Mouse (Mus musculus): Measurements from ENCODE around the gene Ugt1a2. TPM values are rescaled to one million over a fixed set of nuclear protein-coding genes. Genes with fewer than 3 reads are reported as not detected.

Gene Ugt1a2
- polyA plus RNA-seq, 1 experiment from 2014 or later: 0.22 TPM

DNA sequence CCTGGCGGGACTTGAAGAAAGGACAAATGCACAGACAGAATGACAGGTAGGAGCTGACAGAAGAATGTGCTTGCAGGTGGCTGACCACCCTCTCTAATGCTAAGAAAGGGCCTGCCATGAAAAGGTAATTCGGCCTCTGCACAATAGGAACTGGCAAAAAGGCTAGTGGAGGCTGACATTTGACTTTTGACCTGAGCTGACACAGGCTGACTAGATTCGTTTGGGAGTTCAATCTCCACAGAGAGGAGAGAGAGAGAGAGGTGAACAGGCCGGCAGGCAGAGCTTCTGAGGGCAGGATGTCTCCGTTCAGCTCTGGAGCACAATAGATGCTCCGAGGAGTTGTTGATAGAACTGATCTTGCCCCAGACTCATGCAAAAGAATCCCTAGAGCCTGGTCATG, 46.0 kb downstream of the Ugt1a2 start:
- H3K4me3 ChIP-seq (ENCODE audit: low read depth, low read length): no peak overlapping the region
- H3K9ac ChIP-seq (ENCODE audit: low read depth, low read length): no peak overlapping the region
- no peak for ATAC-seq (ENCODE audit: low read depth)
- no peaks in the 10 kb centered on the region for H3K27me3 ChIP-seq (replicated peaks; ENCODE audit: control insufficient read depth, insufficient read depth, low read length)
- H3K36me3 ChIP-seq (ENCODE audit: control insufficient read depth, insufficient read depth, low read length): no peaks in the 10 kb centered on the region
- WGBS: 48% methylated on average over 6 of the region's 6 CpGs
- no peak overlapping the region for H3K4me2 ChIP-seq (ENCODE audit: low read depth, low read length)
- H3K9me3 ChIP-seq (ENCODE audit: control insufficient read depth, low read length): peaks cover 93% of the 10 kb centered on the region
- no peak overlapping the region for H3K27ac ChIP-seq (replicated peaks; ENCODE audit: low read depth, low read length)
- DNase-seq (ENCODE audit: low spot score): no peak
- no peaks in the 10 kb centered on the region for H3K4me1 ChIP-seq (ENCODE audit: control insufficient read depth, insufficient read depth, low read length)

DNA sequence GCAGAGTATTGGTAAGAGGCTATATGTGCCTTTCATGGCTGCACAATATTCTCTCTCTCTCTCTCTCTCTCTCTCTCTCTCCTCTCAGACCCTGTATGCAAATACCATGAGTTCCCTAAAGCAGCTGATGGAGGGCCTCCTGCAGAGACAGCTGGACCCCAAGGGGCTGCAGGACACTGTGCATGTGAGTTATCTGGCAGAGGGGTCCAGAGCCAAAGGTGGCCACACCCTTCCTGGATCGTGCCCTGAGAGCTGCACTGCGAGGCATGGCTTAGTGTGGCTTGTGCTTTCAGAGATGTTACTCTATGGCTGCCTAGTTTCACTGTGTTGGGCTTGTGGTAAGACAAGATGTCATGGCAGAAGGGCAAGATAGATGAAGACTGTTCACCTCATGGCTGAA, 47.3 kb downstream of the Ugt1a2 start:
- H3K9ac ChIP-seq (ENCODE audit: low read depth, low read length): no peak overlapping the region
- H3K9me3 ChIP-seq (ENCODE audit: control insufficient read depth, low read length): peaks cover 91% of the 10 kb centered on the region
- H3K4me3 ChIP-seq (ENCODE audit: low read depth, low read length): no peak overlapping the region
- H3K27me3 ChIP-seq (replicated peaks; ENCODE audit: control insufficient read depth, insufficient read depth, low read length): no peaks in the 10 kb centered on the region
- ATAC-seq (ENCODE audit: low read depth) (no peak), DNase-seq (ENCODE audit: low spot score) (no peak)
- 55% methylated on average over 2 of the region's 2 CpGs for WGBS
- H3K27ac ChIP-seq (replicated peaks; ENCODE audit: low read depth, low read length): no peak overlapping the region
- no peaks in the 10 kb centered on the region for H3K4me1 ChIP-seq (ENCODE audit: control insufficient read depth, insufficient read depth, low read length)
- H3K36me3 ChIP-seq (ENCODE audit: control insufficient read depth, insufficient read depth, low read length): no peaks in the 10 kb centered on the region
- H3K4me2 ChIP-seq (ENCODE audit: low read depth, low read length): no peak overlapping the region

DNA sequence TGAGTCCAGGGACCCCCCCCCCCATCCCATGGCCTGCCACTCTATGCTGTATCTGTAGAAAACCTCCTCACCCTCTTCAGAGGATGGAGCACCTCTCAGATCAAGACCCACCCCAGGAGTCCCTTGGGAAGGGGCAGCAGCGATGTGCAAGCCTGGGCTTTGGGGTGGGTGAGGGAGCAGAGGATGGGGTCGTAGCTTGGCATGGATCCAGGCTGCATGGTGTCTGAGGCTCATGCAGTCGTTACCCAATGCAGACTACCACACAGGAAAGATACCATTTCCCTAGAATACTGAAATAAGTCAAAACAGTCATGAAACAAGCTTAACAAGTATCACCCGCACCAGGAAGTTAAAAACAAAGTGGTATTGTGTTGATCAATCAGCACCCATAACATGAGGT, 48.3 kb downstream of the Ugt1a2 start:
- 66% methylated on average over 4 of the region's 4 CpGs for WGBS
- no peak overlapping the region for H3K4me3 ChIP-seq (ENCODE audit: low read depth, low read length)
- H3K4me1 ChIP-seq (ENCODE audit: control insufficient read depth, insufficient read depth, low read length): no peaks in the 10 kb centered on the region
- no peaks in the 10 kb centered on the region for H3K27me3 ChIP-seq (replicated peaks; ENCODE audit: control insufficient read depth, insufficient read depth, low read length)
- no peaks in the 10 kb centered on the region for H3K36me3 ChIP-seq (ENCODE audit: control insufficient read depth, insufficient read depth, low read length)
- peaks cover 93% of the 10 kb centered on the region for H3K9me3 ChIP-seq (ENCODE audit: control insufficient read depth, low read length)
- no peak overlapping the region for H3K4me2 ChIP-seq (ENCODE audit: low read depth, low read length)
- peak; percentile 10; the same call in 1 of the 2 replicates for ATAC-seq (ENCODE audit: low read depth)
- no peak for DNase-seq (ENCODE audit: low spot score)
- H3K27ac ChIP-seq (replicated peaks; ENCODE audit: low read depth, low read length): no peak overlapping the region
- H3K9ac ChIP-seq (ENCODE audit: low read depth, low read length): no peak overlapping the region

DNA sequence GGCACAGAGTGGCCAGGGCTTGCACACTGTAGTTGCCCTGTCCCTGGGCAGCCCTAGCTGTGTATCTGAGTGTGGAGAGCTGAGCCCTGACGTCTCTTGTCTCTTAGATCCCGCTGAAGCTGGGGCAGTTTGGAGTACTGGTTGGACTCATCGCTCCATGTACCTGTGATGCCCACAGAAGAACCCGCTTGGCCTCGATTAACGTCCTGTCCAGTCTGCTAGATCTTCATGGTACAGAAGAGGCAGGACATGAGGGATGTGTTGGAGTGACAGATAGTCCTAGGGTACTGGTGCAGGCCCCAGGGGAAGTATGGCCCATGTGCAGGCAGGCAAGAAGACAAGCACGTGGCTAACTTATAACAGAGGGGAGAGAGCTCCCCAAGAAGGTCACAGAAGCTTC, 49.2 kb downstream of the Ugt1a2 start:
- Histone ChIP-seq H3K4me1 (ENCODE audit: control insufficient read depth, insufficient read depth, low read length) (no peaks in the 10 kb centered on the region), H3K9ac (ENCODE audit: low read depth, low read length) (no peak overlapping the region), H3K27me3 (replicated peaks; ENCODE audit: control insufficient read depth, insufficient read depth, low read length) (no peaks in the 10 kb centered on the region), H3K4me2 (ENCODE audit: low read depth, low read length) (no peak overlapping the region), H3K9me3 (ENCODE audit: control insufficient read depth, low read length) (peaks cover 90% of the 10 kb centered on the region), H3K36me3 (ENCODE audit: control insufficient read depth, insufficient read depth, low read length) (no peaks in the 10 kb centered on the region), H3K4me3 (ENCODE audit: low read depth, low read length) (no peak overlapping the region), H3K27ac (replicated peaks; ENCODE audit: low read depth, low read length) (no peak overlapping the region)
- WGBS: 76% methylated on average over 7 of the region's 7 CpGs
- no peak for DNase-seq (ENCODE audit: low spot score)
- ATAC-seq (ENCODE audit: low read depth): no peak

DNA sequence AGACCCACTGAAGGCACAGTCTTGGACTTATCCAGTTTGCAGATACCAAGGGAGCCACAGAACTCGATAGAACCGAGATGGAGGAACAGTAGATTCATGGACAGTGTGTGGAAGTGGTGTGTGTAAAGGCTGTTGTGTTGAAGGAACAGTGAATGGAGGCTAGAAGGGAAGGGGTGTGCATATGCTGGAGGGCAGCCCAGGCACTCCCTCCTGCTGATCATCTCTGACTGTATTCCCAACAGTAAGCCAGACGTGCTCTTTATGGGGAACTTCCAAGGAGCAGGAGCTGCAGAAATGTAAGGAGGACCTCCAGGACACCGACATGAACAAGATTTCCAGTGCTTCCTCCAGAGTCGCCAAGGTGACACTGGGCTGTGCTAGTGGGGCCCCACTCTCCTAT, 49.6 kb downstream of the Ugt1a2 start:
- no peak for DNase-seq (ENCODE audit: low spot score)
- ATAC-seq (ENCODE audit: low read depth): no peak
- no peaks in the 10 kb centered on the region for H3K27me3 ChIP-seq (replicated peaks; ENCODE audit: control insufficient read depth, insufficient read depth, low read length)
- no peak overlapping the region for H3K4me2 ChIP-seq (ENCODE audit: low read depth, low read length)
- H3K4me1 ChIP-seq (ENCODE audit: control insufficient read depth, insufficient read depth, low read length): no peaks in the 10 kb centered on the region
- H3K36me3 ChIP-seq (ENCODE audit: control insufficient read depth, insufficient read depth, low read length): no peaks in the 10 kb centered on the region
- 75% methylated on average over 5 of the region's 5 CpGs for WGBS
- peaks cover 90% of the 10 kb centered on the region for H3K9me3 ChIP-seq (ENCODE audit: control insufficient read depth, low read length)
- no peak overlapping the region for H3K4me3 ChIP-seq (ENCODE audit: low read depth, low read length)
- no peak overlapping the region for H3K27ac ChIP-seq (replicated peaks; ENCODE audit: low read depth, low read length)
- H3K9ac ChIP-seq (ENCODE audit: low read depth, low read length): no peak overlapping the region

DNA sequence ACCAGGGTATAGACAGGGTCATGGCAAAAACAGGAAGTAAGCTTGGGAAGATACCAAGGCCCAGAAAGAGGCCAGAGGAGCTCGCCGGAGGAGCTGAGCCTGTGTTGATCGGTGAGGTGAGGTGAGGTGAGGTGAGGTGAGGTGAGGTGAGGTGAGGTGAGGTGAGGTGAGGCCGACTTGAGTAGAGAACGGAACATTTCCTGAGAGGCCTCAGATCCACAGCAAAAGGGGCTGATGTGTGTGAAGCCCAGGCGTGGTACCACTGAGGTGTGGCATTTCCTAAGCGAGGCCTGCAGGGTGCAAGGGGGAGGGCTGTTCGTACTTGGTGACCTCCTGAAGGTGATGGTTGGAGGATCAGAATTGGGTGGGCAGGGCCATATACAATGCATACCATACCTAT, 52.7 kb downstream of the Ugt1a2 start:
- WGBS: 76% methylated on average over 8 of the region's 8 CpGs
- peaks cover 81% of the 10 kb centered on the region for H3K9me3 ChIP-seq (ENCODE audit: control insufficient read depth, low read length)
- H3K4me2 ChIP-seq (ENCODE audit: low read depth, low read length): no peak overlapping the region
- no peak overlapping the region for H3K4me3 ChIP-seq (ENCODE audit: low read depth, low read length)
- no peak overlapping the region for H3K9ac ChIP-seq (ENCODE audit: low read depth, low read length)
- H3K36me3 ChIP-seq (ENCODE audit: control insufficient read depth, insufficient read depth, low read length): no peaks in the 10 kb centered on the region
- H3K27me3 ChIP-seq (replicated peaks; ENCODE audit: control insufficient read depth, insufficient read depth, low read length): no peaks in the 10 kb centered on the region
- no peaks in the 10 kb centered on the region for H3K4me1 ChIP-seq (ENCODE audit: control insufficient read depth, insufficient read depth, low read length)
- ATAC-seq (ENCODE audit: low read depth): no peak
- no peak for DNase-seq (ENCODE audit: low spot score)
- no peak overlapping the region for H3K27ac ChIP-seq (replicated peaks; ENCODE audit: low read depth, low read length)

DNA sequence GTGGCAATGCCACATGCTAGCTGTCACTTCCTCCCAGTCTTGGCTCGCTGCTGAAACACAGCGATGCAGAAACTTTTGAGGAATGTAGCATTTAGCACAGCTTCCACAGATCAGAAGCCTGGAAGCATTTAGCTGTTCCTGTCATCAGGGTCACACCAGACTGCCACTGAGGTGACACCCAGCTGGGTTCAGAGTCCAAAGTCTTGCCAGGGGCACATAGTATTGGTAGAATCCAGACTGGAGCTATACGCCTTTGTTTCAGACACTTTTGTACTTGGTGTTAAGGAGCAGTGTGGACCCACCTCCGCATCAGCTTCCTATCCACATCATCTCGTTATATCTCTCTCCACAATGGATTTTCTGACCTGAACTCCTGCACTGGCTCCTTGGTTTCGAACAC, 53.1 kb downstream of the Ugt1a2 start:
- 68% methylated on average over 6 of the region's 6 CpGs for WGBS

DNA sequence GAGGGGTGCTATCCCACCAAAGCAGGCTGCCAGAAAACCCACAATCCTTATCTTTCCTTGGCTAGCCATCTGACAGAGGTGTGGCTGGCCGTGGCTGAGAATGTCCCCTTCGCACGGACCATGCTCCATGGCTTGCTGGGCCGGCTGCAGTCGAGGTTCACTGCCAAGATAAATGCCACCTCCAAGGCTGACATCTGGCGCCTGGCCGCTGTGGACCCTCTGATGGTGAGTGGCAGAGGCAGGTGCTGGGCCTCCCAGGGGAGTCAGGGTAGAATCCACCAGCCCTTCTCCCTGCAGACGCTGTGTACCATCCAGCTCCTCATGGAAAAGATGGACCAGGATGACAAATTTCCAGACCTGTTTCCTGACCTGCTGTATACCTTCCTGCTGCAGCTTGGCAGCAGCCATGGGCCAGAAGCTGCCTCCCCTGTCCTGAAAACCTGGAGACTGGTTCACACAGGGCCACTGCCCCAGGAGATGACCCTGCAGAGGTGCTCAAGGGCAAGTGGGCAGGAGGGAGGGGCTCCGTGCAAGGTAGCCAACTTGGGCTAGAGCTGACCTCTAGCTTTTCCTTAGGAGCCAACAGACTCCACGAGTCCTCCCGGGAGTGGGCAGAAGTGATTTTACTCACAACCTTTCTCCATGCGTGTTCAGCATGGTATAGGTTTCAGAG, 54.5 kb downstream of the Ugt1a2 start:
- DNase-seq (ENCODE audit: low spot score) (no peak), ATAC-seq (ENCODE audit: low read depth) (no peak)
- Histone ChIP-seq H3K36me3 (ENCODE audit: control insufficient read depth, insufficient read depth, low read length) (peaks cover 6% of the 10 kb centered on the region), H3K9ac (ENCODE audit: low read depth, low read length) (no peak overlapping the region), H3K4me2 (ENCODE audit: low read depth, low read length) (no peak overlapping the region), H3K9me3 (ENCODE audit: control insufficient read depth, low read length) (peaks cover 62% of the 10 kb centered on the region), H3K27ac (replicated peaks; ENCODE audit: low read depth, low read length) (no peak overlapping the region), H3K4me3 (ENCODE audit: low read depth, low read length) (no peak overlapping the region), H3K27me3 (replicated peaks; ENCODE audit: control insufficient read depth, insufficient read depth, low read length) (no peaks in the 10 kb centered on the region), H3K4me1 (ENCODE audit: control insufficient read depth, insufficient read depth, low read length) (no peaks in the 10 kb centered on the region)
- 86% methylated on average over 12 of the region's 12 CpGs for WGBS

More for the DNA sequence above, 53.1 kb downstream of the Ugt1a2 start:
- Histone ChIP-seq H3K4me2 (ENCODE audit: low read depth, low read length) (no peak overlapping the region), H3K4me1 (ENCODE audit: control insufficient read depth, insufficient read depth, low read length) (no peaks in the 10 kb centered on the region), H3K9me3 (ENCODE audit: control insufficient read depth, low read length) (peaks cover 76% of the 10 kb centered on the region), H3K27me3 (replicated peaks; ENCODE audit: control insufficient read depth, insufficient read depth, low read length) (no peaks in the 10 kb centered on the region), H3K36me3 (ENCODE audit: control insufficient read depth, insufficient read depth, low read length) (no peaks in the 10 kb centered on the region), H3K4me3 (ENCODE audit: low read depth, low read length) (no peak overlapping the region), H3K27ac (replicated peaks; ENCODE audit: low read depth, low read length) (no peak overlapping the region), H3K9ac (ENCODE audit: low read depth, low read length) (no peak overlapping the region)
- DNase-seq (ENCODE audit: low spot score) (no peak), ATAC-seq (ENCODE audit: low read depth) (no peak)

DNA sequence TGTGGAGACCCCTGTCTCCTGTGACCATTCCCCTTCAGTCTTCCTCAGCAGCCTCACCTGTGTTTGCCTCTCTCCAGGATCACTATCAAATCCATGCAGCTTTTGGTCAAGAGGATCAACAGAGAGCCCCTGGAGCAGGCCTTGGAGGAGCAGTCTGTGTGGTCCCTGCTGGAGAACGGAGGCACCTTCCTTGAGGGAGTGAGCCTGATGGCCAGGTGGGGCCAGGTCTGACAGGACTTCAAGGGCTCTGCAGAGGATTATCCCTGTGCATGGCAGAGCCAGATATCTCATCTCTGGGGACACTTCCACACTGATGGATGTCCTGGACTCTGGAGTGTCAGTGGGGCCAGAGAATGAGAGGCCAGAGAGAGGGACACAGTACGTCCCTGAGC, 55.1 kb downstream of the Ugt1a2 start:
- WGBS: 58% methylated on average over 2 of the region's 2 CpGs
- no peak for DNase-seq (ENCODE audit: low spot score)
- H3K36me3 ChIP-seq (ENCODE audit: control insufficient read depth, insufficient read depth, low read length): peaks cover 12% of the 10 kb centered on the region
- no peak overlapping the region for H3K9ac ChIP-seq (ENCODE audit: low read depth, low read length)
- no peaks in the 10 kb centered on the region for H3K27me3 ChIP-seq (replicated peaks; ENCODE audit: control insufficient read depth, insufficient read depth, low read length)
- H3K27ac ChIP-seq (replicated peaks; ENCODE audit: low read depth, low read length): no peak overlapping the region
- no peak overlapping the region for H3K4me3 ChIP-seq (ENCODE audit: low read depth, low read length)
- H3K9me3 ChIP-seq (ENCODE audit: control insufficient read depth, low read length): peaks cover 57% of the 10 kb centered on the region
- no peaks in the 10 kb centered on the region for H3K4me1 ChIP-seq (ENCODE audit: control insufficient read depth, insufficient read depth, low read length)
- no peak overlapping the region for H3K4me2 ChIP-seq (ENCODE audit: low read depth, low read length)
- no peak for ATAC-seq (ENCODE audit: low read depth)

Data from embryonic facial prominence, embryonic 14.5 days (tissue).